Mouse (Mus musculus): ENCODE results near the gene Adcy2. TPM values are rescaled to one million over a fixed set of nuclear protein-coding genes. Genes with fewer than 3 reads are reported as not detected.

Adcy2 gene
- polyA plus RNA-seq, 1 experiment: 2.7 TPM

- TF ChIP-seq POLR2A (IDR thresholded peaks at IDR 0.05; ENCODE audit: control insufficient read depth, low read depth, low read length) (no peak), CTCF (IDR thresholded peaks at IDR 0.05; ENCODE audit: control insufficient read depth, insufficient read depth, insufficient replicate concordance, low read depth, low read length) (no peak)
- Histone ChIP-seq H3K27ac (ENCODE audit: control insufficient read depth, insufficient read depth, low read depth, low read length) (no peak overlapping the region), H3K27me3 (ENCODE audit: control insufficient read depth, insufficient read depth, low read length) (no peaks in the 10 kb centered on the region), H3K4me3 (ENCODE audit: control insufficient read depth, low read depth, low read length) (no peak overlapping the region), H3K4me1 (ENCODE audit: control insufficient read depth, insufficient read depth, low read length) (no peaks in the 10 kb centered on the region), H3K36me3 (ENCODE audit: control insufficient read depth, insufficient read depth, low read length) (no peaks in the 10 kb centered on the region)
These were observed 211.9 kb downstream of the Adcy2 start for GRCm38 (mm10) chr13:68787286-68788061.

GRCm38 (mm10) chr13:68783096-68783495, 216.2 kb downstream of the Adcy2 start:
- Histone ChIP-seq H3K27me3 (ENCODE audit: control insufficient read depth, insufficient read depth, low read length) (no peaks in the 10 kb centered on the region), H3K4me1 (ENCODE audit: control insufficient read depth, insufficient read depth, low read length) (no peaks in the 10 kb centered on the region), H3K36me3 (ENCODE audit: control insufficient read depth, insufficient read depth, low read length) (no peaks in the 10 kb centered on the region), H3K27ac (ENCODE audit: control insufficient read depth, insufficient read depth, low read depth, low read length) (no peak overlapping the region), H3K4me3 (ENCODE audit: control insufficient read depth, low read depth, low read length) (no peak overlapping the region)
- TF ChIP-seq CTCF (IDR thresholded peaks at IDR 0.05; ENCODE audit: control insufficient read depth, insufficient read depth, insufficient replicate concordance, low read depth, low read length) (no peak), POLR2A (IDR thresholded peaks at IDR 0.05; ENCODE audit: control insufficient read depth, low read depth, low read length) (no peak)

GRCm38 (mm10) chr13:68778011-68778672, 221.2 kb downstream of the Adcy2 start:
- no peaks in the 10 kb centered on the region for H3K4me1 ChIP-seq (ENCODE audit: control insufficient read depth, insufficient read depth, low read length)
- TF ChIP-seq POLR2A (IDR thresholded peaks at IDR 0.05; ENCODE audit: control insufficient read depth, low read depth, low read length) (no peak), CTCF (IDR thresholded peaks at IDR 0.05; ENCODE audit: control insufficient read depth, insufficient read depth, insufficient replicate concordance, low read depth, low read length) (no peak)
- no peaks in the 10 kb centered on the region for H3K36me3 ChIP-seq (ENCODE audit: control insufficient read depth, insufficient read depth, low read length)
- H3K27me3 ChIP-seq (ENCODE audit: control insufficient read depth, insufficient read depth, low read length): no peaks in the 10 kb centered on the region
- no peak overlapping the region for H3K27ac ChIP-seq (ENCODE audit: control insufficient read depth, insufficient read depth, low read depth, low read length)
- H3K4me3 ChIP-seq (ENCODE audit: control insufficient read depth, low read depth, low read length): no peak overlapping the region

GRCm38 (mm10) chr13:68773599-68774211, 225.6 kb downstream of the Adcy2 start:
- Histone ChIP-seq H3K36me3 (ENCODE audit: control insufficient read depth, insufficient read depth, low read length) (no peaks in the 10 kb centered on the region), H3K4me3 (ENCODE audit: control insufficient read depth, low read depth, low read length) (no peak overlapping the region), H3K4me1 (ENCODE audit: control insufficient read depth, insufficient read depth, low read length) (no peaks in the 10 kb centered on the region), H3K27me3 (ENCODE audit: control insufficient read depth, insufficient read depth, low read length) (no peaks in the 10 kb centered on the region), H3K27ac (ENCODE audit: control insufficient read depth, insufficient read depth, low read depth, low read length) (no peak overlapping the region)
- TF ChIP-seq CTCF (IDR thresholded peaks at IDR 0.05; ENCODE audit: control insufficient read depth, insufficient read depth, insufficient replicate concordance, low read depth, low read length): no peak
- no peak for TF ChIP-seq POLR2A (IDR thresholded peaks at IDR 0.05; ENCODE audit: control insufficient read depth, low read depth, low read length)

GRCm38 (mm10) chr13:68768588-68768987, 230.8 kb downstream of the Adcy2 start:
- no peaks in the 10 kb centered on the region for H3K27me3 ChIP-seq (ENCODE audit: control insufficient read depth, insufficient read depth, low read length)
- H3K4me1 ChIP-seq (ENCODE audit: control insufficient read depth, insufficient read depth, low read length): no peaks in the 10 kb centered on the region
- no peak overlapping the region for H3K27ac ChIP-seq (ENCODE audit: control insufficient read depth, insufficient read depth, low read depth, low read length)
- TF ChIP-seq CTCF (IDR thresholded peaks at IDR 0.05; ENCODE audit: control insufficient read depth, insufficient read depth, insufficient replicate concordance, low read depth, low read length) (no peak), POLR2A (IDR thresholded peaks at IDR 0.05; ENCODE audit: control insufficient read depth, low read depth, low read length) (no peak)
- H3K4me3 ChIP-seq (ENCODE audit: control insufficient read depth, low read depth, low read length): no peak overlapping the region
- no peaks in the 10 kb centered on the region for H3K36me3 ChIP-seq (ENCODE audit: control insufficient read depth, insufficient read depth, low read length)

- H3K27ac ChIP-seq (ENCODE audit: control insufficient read depth, insufficient read depth, low read depth, low read length): no peak overlapping the region
- no peaks in the 10 kb centered on the region for H3K4me1 ChIP-seq (ENCODE audit: control insufficient read depth, insufficient read depth, low read length)
- TF ChIP-seq CTCF (IDR thresholded peaks at IDR 0.05; ENCODE audit: control insufficient read depth, insufficient read depth, insufficient replicate concordance, low read depth, low read length): no peak
- TF ChIP-seq POLR2A (IDR thresholded peaks at IDR 0.05; ENCODE audit: control insufficient read depth, low read depth, low read length): no peak
- no peaks in the 10 kb centered on the region for H3K36me3 ChIP-seq (ENCODE audit: control insufficient read depth, insufficient read depth, low read length)
- H3K27me3 ChIP-seq (ENCODE audit: control insufficient read depth, insufficient read depth, low read length): no peaks in the 10 kb centered on the region
- H3K4me3 ChIP-seq (ENCODE audit: control insufficient read depth, low read depth, low read length): no peak overlapping the region
These were observed 233.3 kb downstream of the Adcy2 start for GRCm38 (mm10) chr13:68765896-68766578.

- no peak overlapping the region for H3K27ac ChIP-seq (ENCODE audit: control insufficient read depth, insufficient read depth, low read depth, low read length)
- TF ChIP-seq POLR2A (IDR thresholded peaks at IDR 0.05; ENCODE audit: control insufficient read depth, low read depth, low read length) (no peak), CTCF (IDR thresholded peaks at IDR 0.05; ENCODE audit: control insufficient read depth, insufficient read depth, insufficient replicate concordance, low read depth, low read length) (no peak)
- no peaks in the 10 kb centered on the region for H3K27me3 ChIP-seq (ENCODE audit: control insufficient read depth, insufficient read depth, low read length)
These were observed 234.7 kb downstream of the Adcy2 start for GRCm38 (mm10) chr13:68764614-68765013.

More at GRCm38 (mm10) chr13:68764614-68765013, 234.7 kb downstream of the Adcy2 start:
- Histone ChIP-seq H3K4me1 (ENCODE audit: control insufficient read depth, insufficient read depth, low read length) (no peaks in the 10 kb centered on the region), H3K36me3 (ENCODE audit: control insufficient read depth, insufficient read depth, low read length) (no peaks in the 10 kb centered on the region), H3K4me3 (ENCODE audit: control insufficient read depth, low read depth, low read length) (no peak overlapping the region)
